Mouse (Mus musculus) intestine, postnatal 0 days (tissue): ENCODE measurements around the gene Tmcc3. TPM values are rescaled to one million over a fixed set of nuclear protein-coding genes. Genes with fewer than 3 reads are reported as not detected.

Experiments used
- ATAC-seq: fragments of 200-750 bp; cut with Nextera tagmentation; 2 replicates; pipeline ENCODE4 v1.8.0; 2017; ENCODE audit warnings: mild to moderate bottlenecking, moderate TSS enrichment, moderate library complexity
- H3K27ac ChIP-seq: fragments of 300-500 bp; sonication (generic); 2 replicates; pipeline ENCODE4 v1.5.1; 2014; ENCODE audit warnings: mild to moderate bottlenecking, low read depth, low read length, moderate library complexity
- H3K27me3 ChIP-seq: fragments of 300-500 bp; sonication (generic); replicated peaks from 2 replicates; pipeline ENCODE4 v1.6.1; 2014; ENCODE audit warnings: low read length, mixed read lengths; ENCODE audit not compliant: control insufficient read depth, insufficient read depth
- H3K36me3 ChIP-seq: fragments of 300-500 bp; sonication (generic); 2 replicates; pipeline ENCODE4 v1.6.1; 2014; ENCODE audit warnings: mild to moderate bottlenecking, moderate library complexity; ENCODE audit not compliant: control insufficient read depth, insufficient read depth
- H3K4me1 ChIP-seq: fragments of 300-500 bp; sonication (generic); replicated peaks from 2 replicates; pipeline ENCODE4 v1.6.1; 2014; ENCODE audit warnings: antibody characterized with exemption, low read length, mixed read lengths; ENCODE audit not compliant: control insufficient read depth, insufficient read depth
- H3K4me2 ChIP-seq: fragments of 300-500 bp; sonication (generic); replicated peaks from 2 replicates; pipeline ENCODE4 v1.6.1; 2014; ENCODE audit warnings: low read depth, mild to moderate bottlenecking, moderate library complexity
- H3K4me3 ChIP-seq: fragments of 300-500 bp; sonication (generic); 2 replicates; pipeline ENCODE4 v1.5.1; 2014; ENCODE audit warnings: low read depth, low read length
- H3K9ac ChIP-seq: fragments of 300-500 bp; sonication (generic); 2 replicates; pipeline ENCODE4 v1.6.1; 2014; ENCODE audit warnings: mild to moderate bottlenecking, low read depth, low read length
- H3K9me3 ChIP-seq: fragments of 300-500 bp; sonication (generic); 2 replicates; pipeline ENCODE4 v1.6.1; 2016; ENCODE audit warnings: mixed run types; ENCODE audit not compliant: control insufficient read depth
- CTCF ChIP-seq: sonication (generic); IDR thresholded peaks from 2 replicates; pipeline ENCODE4 v1.5.1; 2016; ENCODE audit warnings: low read depth, mild to moderate bottlenecking, control low read depth, antibody characterized with exemption, moderate library complexity
- WGBS: fragments of 180-500 bp; shearing (Covaris S2); extraction: QIAGEN DNeasy Blood & Tissue Kit; methylation state at CpG from one replicate; pipeline ENCODE4 v1.1.7; 2014; 5-methylcytosine and 5-hydroxymethylcytosine counted together
- polyA plus RNA-seq: library from polyadenylated mRNA; unstranded; fragments of >200 nt; fragmentation: Nextera tagmentation; extraction: Ambion mirVana; gene quantifications from 2 replicates; pipeline ENCODE4 v1.2.1, GENCODE M21; 2015

Tmcc3 gene
- polyA plus RNA-seq, 1 experiment from 2014 or later, result 10.0 TPM

GRCm38 (mm10) chr10:94491006-94491405 lies 179.3 kb downstream of the Tmcc3 start:
- WGBS, result 81% methylated on average over 3 of the region's 3 CpGs
- H3K9me3 ChIP-seq, result no peaks in the 10 kb centered on the region
- H3K27me3 ChIP-seq, result no peaks in the 10 kb centered on the region
- H3K4me3 ChIP-seq, result no peak overlapping the region
- ATAC-seq, result no peak
- TF ChIP-seq CTCF, result no peak
- H3K27ac ChIP-seq, result no peak overlapping the region
- H3K4me2 ChIP-seq, result no peak overlapping the region
- no peaks in the 10 kb centered on the region for H3K36me3 ChIP-seq
- no peaks in the 10 kb centered on the region for H3K4me1 ChIP-seq
- H3K9ac ChIP-seq, result no peak overlapping the region

GRCm38 (mm10) chr10:94494403-94494846 lies 182.7 kb downstream of the Tmcc3 start:
- H3K9ac ChIP-seq, result no peak overlapping the region
- no peak for ATAC-seq
- no peak overlapping the region for H3K4me2 ChIP-seq
- no peaks in the 10 kb centered on the region for H3K27me3 ChIP-seq
- H3K4me3 ChIP-seq, result no peak overlapping the region
- 36% methylated on average over 8 of the region's 8 CpGs for WGBS
- no peaks in the 10 kb centered on the region for H3K4me1 ChIP-seq
- no peak overlapping the region for H3K27ac ChIP-seq
- TF ChIP-seq CTCF, result no peak
- H3K36me3 ChIP-seq, result no peaks in the 10 kb centered on the region
- H3K9me3 ChIP-seq, result no peaks in the 10 kb centered on the region

- Histone ChIP-seq H3K4me2 (no peak overlapping the region), H3K36me3 (no peaks in the 10 kb centered on the region), H3K4me3 (no peak overlapping the region), H3K4me1 (no peaks in the 10 kb centered on the region), H3K27ac (no peak overlapping the region), H3K9me3 (no peaks in the 10 kb centered on the region), H3K27me3 (no peaks in the 10 kb centered on the region), H3K9ac (no peak overlapping the region)
- WGBS, result 82% methylated on average over 7 of the region's 7 CpGs
- no peak for TF ChIP-seq CTCF
- no peak for ATAC-seq
These were observed 183.9 kb downstream of the Tmcc3 start for GRCm38 (mm10) chr10:94495496-94496235.

GRCm38 (mm10) chr10:94496826-94497440 lies 185.2 kb downstream of the Tmcc3 start:
- Histone ChIP-seq H3K4me1 (0 out of 2 replicates have a peak, but pooled peaks cover 2% of the 10 kb centered on the region), H3K27ac (no peak overlapping the region), H3K9ac (no peak overlapping the region), H3K4me3 (no peak overlapping the region), H3K27me3 (no peaks in the 10 kb centered on the region), H3K36me3 (no peaks in the 10 kb centered on the region), H3K4me2 (no peak overlapping the region), H3K9me3 (no peaks in the 10 kb centered on the region)
- ATAC-seq, result no peak
- TF ChIP-seq CTCF, result no peak
- WGBS, result 88% methylated on average over 8 of the region's 8 CpGs

GRCm38 (mm10) chr10:94500210-94500876 lies 188.6 kb downstream of the Tmcc3 start:
- H3K4me3 ChIP-seq, result no peak overlapping the region
- H3K4me2 ChIP-seq, result no peak overlapping the region
- no peaks in the 10 kb centered on the region for H3K9me3 ChIP-seq
- 49% methylated on average over 16 of the region's 16 CpGs for WGBS
- H3K36me3 ChIP-seq, result no peaks in the 10 kb centered on the region
- no peak for ATAC-seq
- 0 out of 2 replicates have a peak, but pooled peaks cover 2% of the 10 kb centered on the region for H3K4me1 ChIP-seq
- no peak overlapping the region for H3K27ac ChIP-seq
- no peak overlapping the region for H3K9ac ChIP-seq
- no peak for TF ChIP-seq CTCF
- H3K27me3 ChIP-seq, result no peaks in the 10 kb centered on the region

- Histone ChIP-seq H3K4me2 (no peak overlapping the region), H3K4me1 (0 out of 2 replicates have a peak, but pooled peaks cover 2% of the 10 kb centered on the region), H3K27me3 (no peaks in the 10 kb centered on the region), H3K27ac (no peak overlapping the region), H3K9me3 (no peaks in the 10 kb centered on the region), H3K4me3 (no peak overlapping the region), H3K36me3 (no peaks in the 10 kb centered on the region), H3K9ac (no peak overlapping the region)
- ATAC-seq, result no peak
- TF ChIP-seq CTCF, result no peak
- 83% methylated on average over 7 of the region's 7 CpGs for WGBS
These were observed 189.1 kb downstream of the Tmcc3 start for GRCm38 (mm10) chr10:94500877-94501273.
